Mouse (Mus musculus) urinary bladder, adult 18-20 months (tissue): Measurements from ENCODE around the gene Mmp23.
A peak's percentile ranks its signal among the peaks of the same experiment; 100 is the strongest.
"Not testable (repeated sequence)": the region's sequence is repeated elsewhere in the genome, so short reads cannot be mapped to it uniquely, and the experiment has no call there.

ENCODE experiments used
- DNase-seq, 2 experiments: peaks; one replicate each; pipeline ENCODE4 v3.0.0; 2022; ENCODE audit warnings: low spot score in 2 of 2, mixed read lengths in 2 of 2

Gene Mmp23

DNA sequence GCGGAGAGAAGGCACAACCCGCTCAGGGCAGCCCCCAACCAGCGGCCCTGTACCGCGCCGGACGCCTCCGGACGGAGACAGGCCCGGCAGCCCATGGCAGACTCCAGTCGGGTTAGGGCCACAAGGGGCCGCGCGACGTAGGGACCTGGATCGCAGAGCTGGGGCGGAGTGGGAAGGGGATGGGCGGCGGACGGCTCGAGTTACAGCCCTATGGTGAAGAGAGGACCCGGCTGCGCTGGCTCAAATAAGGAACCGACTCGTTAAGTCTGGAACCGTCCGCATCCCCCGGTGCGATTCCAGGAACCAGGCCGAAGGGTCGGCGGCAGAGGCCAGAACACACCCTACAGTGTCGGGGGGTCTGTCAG lies at the start of gene Mmp23:
TSS of gene Mmp23 (minus strand) at position 299 of the 365 bp plus-strand sequence.
- peak; percentile 29 to 49 for DNase-seq

DNA sequence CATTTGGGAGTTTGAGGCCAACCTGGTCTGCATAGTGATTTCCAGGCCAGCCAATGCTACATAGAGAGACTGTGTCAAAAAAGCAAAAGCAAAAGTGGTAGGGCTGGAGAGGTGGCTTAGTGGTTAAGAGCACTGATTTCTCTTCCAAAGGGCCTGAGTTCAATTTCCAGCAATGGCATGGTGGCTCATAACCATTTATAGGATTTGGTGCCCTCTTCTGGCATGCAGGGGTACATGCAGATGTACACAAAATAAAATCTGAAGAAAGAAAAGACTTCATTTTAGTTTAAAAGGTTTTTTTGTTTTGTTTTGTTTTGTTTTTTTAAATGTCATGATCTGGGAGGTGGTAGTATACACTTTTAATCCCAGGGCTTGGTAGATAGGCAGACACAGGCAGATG lies 47.2 kb upstream of the Mmp23 start:
- no peak for DNase-seq

DNA sequence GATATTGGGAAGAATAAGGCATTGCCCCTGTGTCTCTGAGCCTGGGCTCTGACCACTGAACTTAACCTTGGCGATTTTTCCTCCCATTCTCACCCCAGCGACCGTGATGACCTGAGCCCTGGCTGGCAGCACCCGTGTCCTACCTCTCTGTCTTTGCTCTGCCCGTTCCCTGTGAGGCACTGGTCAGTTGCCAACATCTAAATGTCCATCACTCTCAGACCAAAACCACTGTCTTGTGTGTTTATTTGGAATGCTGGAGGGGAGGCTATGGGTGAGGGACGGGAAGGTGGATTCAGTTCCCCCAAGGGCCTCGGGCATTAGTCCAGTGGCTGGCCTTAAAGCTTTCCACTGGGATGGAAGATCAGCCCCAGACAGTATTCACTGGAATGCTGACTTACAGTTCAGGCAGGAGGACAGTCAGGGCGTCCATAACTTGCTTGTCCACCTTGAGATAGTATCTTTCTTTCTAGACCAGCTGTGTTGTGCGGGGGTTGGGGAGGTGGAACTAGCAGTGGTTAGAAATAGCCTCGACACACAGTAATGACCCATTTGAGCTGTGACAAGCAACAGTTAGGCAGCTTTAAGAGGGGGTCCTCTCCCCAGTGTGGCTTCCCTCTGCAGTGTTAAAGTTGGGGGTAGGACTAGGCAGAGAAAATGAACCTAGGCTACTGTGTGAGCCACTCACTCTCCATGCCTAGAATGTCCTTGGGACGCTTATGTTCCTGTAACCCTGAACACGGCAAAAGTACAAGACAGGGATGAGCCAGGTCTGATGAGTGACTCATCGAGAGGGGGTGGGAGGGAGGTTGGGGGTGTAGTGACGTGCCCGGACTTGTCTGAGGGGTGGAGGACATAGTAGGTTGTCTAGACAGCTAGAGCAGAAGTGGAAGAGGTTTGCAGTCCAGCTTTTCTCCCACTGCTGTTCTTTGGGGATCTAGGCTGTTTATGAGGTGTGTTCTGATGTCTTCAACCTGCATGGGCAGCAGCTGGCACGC lies 43.4 kb upstream of the Mmp23 start:
- DNase-seq, result no peak

DNA sequence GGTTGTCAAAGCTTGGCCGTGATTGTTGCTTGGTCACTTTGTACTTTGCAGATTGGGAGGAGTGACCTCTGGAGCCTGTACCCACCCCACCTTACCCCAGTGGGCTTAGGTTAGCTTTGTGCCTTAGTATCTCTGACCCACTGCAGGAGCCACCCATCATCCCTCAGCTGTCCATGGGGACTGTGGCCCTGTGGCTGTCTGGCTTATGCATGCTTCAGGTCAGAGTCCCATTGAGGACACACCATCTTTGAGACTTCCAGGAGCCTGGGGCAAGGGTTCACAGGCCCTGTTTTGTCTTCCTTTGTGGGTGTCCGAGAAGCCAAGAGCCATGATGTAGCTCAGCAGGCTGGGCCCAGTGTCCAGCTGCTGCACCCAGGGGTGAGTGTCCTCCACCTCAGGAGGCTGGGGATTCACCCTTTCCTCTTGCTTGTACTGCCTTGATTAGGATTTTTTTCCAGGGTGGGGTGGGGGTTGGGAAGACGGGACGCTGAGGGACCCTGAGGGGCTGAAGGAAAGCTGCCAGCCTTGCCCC lies 42.4 kb upstream of the Mmp23 start:
- DNase-seq, result no peak

DNA sequence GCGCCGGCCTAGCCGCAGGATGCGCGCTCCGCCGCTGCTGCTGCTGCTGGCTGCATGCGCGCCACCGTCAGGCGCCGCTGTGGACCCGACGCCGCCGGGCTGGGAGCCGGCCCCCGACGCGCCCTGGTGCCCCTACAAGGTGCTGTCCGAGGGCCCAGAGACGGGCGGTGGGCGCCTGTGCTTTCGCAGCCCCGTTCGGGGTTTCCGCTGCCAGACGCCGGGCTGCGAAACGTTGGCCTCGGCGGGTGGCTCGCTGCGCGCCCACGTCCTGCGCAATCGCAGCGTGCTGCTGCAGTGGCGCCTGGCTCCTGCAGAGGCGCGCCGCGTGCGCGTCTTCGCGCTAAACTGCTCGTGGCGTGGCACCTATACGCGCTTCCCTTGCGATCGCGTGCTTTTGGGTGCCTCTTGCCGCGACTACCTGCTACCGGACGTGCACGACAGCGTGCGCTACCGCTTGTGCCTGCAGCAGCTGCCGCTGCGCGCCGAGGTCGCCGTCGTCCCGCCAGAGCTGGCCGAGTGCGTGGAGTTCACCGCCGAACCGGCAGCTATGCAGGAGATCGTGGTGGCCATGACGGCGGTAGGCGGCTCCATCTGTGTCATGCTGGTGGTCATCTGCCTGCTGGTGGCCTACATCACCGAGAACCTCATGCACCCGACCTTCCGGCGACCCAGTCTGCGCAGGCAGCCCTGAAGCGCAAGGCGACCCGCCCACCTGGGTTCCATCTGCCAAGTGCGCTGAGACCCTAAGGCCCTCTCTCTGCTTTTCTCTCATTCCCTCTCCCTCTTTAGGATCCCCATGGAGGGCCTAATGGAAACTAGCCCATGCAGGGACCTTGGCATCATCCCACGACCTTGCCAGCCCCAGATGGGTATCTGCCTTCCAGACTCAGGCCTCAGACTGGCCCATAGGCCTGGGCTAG lies 41.6 kb upstream of the Mmp23 start:
- DNase-seq, result peak; percentile 30 to 75

DNA sequence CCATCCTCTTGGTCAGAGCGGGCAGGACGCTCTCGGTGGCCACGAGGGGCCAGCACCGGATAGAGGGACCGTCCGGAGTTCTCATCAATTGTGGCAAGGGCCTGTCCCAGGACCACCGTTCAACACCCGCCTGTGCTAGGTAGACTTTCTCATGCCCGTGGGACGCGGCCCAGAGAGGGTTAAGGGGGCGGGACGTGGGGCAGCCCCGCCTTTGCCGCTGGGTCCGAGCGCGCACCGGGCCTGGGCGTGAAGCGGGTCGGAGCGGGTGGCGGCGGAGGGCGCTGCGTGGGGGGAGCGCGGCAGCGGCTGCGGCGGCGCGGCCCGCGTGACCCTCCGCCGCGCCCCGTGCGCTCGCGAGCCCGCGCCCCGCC lies 40.9 kb upstream of the Mmp23 start, which contains the start of gene Fndc10:
TSS of gene Fndc10 (plus strand) at position 232 of the 371 bp plus-strand sequence.
- DNase-seq, result peak; percentile 38 to 73

DNA sequence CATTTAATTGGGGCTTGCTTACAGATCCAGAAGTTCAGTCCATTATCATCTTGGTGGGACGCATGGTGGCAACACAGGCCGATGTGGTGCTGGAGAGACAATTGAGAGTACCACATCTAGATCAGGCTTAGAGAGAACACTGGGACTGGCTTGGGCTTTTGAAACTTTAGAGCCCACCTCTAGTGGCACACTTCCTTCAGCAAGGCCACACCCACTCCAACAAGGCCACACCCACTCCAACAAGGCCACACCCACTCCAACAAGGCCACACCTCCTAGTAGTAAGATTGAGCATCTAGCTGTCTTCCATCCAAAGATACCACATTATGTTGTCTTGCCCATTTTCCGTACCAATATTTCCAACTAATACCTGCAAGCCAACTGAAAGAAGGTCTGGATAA lies 39.2 kb upstream of the Mmp23 start:
- DNase-seq, result no peak

DNA sequence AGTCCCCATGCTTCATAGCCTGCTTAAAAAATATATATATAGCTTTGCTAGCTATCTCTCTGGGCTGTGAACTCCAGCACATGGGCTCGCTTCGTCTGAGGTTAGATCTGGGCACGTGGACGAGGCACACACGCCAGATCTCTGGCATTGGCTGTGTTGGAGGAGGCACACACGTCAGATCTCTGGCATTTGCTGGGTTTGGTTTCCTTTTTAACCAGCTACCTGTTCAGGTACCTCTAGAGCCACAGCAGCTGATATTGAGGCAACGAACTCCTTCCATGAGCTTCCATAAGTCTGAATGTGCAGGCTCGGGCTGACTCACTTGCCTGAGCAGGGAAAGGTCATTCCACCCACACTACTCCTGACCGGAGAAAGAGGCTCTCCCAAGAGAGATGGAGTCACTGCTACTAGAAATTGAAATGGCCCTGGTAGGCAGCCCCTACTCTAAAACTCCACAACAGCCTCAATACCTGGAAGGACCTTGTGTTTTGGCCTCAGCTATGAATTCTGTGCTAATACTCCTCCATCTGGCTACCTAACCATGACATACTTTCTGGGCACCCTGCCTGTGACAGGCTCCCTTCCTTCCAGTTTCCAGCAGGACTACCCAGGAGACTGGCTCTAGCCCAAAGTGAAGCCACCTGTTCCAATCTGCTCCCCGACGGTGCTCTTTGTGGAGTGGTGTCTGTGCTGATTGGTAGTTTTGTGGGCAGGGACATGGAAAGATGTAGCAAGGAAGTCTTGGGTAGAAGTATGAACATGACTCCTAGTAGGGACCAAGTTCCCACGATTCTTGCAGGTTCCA lies 37.6 kb upstream of the Mmp23 start:
- DNase-seq, result no peak

DNA sequence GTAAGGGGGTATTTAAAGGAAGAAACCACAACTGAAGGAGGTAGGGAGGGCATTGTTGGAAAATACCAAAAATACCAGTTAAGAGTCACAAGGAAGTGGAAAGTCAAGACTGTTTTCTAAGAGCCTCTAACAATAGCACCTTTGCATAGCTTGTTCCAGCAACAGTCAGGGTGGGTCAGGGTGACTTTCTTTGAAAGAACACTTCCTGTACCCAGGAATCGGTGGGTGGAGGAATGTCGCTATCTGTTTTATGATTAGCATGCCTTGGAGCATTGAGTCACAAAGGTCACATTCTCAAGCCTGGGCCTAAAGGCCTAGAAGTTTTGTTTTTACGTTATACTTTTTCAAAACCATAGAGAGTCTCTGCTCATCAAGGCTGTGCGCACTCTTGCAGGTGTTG lies 34.6 kb upstream of the Mmp23 start:
- not testable (repeated sequence) for DNase-seq

DNA sequence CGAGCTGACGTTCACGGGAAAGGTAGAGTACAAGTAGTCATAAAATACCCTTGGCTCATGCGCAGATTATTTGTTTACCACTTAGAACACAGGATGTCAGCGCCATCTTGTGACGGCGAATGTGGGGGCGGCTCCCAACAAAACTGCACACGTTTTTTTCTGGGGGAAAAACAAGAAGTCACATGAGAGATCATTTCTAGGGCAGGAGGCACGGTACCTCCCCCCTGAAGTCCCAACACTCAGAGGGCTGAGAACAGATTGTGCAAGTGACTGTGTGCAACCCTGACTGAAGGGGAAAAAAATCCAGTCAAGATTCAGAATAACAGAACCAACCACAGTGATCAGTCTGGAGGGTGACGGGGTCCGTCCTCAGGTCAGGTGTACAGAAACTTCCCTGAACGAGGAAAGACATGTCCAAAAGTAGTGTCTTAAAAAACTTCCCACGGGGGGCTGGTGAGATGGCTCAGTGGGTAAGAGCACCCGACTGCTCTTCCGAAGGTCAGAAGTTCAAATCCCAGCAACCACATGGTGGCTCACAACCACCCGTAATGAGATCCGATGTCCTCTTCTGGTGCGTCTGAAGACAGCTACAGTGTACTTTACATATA lies 30.6 kb upstream of the Mmp23 start:
- DNase-seq, result not testable (repeated sequence)

DNA sequence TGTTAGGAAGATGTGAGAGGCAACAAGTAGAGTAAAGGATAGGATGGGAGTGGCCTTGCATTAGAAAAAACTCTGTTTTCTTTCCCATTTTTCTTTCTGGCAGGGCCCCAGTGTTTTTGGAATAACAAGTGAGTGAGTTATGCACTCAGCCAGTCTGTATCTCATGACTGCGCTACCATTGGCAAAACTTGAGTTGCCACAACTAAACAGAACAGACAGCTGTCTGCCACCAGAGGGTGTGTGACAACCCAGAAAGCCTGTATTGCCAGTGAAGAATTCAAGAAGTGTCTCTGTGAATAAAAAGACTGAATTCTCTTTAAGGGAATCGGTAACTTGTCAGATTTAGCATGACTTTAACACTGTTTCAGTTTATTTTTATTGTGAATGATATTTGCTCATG lies 22.8 kb upstream of the Mmp23 start:
- DNase-seq, result no peak

DNA sequence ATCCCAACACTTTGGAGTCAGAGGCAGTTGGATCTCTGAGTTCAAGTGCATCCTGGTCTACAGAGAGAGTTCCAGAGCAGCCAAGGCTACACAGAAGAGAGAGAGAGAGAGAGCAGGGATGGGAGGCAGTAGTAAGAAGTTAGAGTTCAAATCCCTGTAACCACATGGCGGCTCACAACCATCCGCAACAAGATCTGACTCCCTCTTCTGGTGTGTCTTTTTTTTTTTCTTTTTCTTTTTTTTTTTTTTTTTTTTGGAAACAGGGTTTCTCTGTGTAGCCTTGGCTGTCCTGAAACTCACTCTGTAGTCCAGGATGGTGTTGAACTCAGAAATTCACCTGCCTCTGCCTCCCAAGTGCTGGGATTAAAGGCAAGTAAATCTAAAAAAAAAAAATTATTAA lies 18.9 kb upstream of the Mmp23 start:
- no peak for DNase-seq

DNA sequence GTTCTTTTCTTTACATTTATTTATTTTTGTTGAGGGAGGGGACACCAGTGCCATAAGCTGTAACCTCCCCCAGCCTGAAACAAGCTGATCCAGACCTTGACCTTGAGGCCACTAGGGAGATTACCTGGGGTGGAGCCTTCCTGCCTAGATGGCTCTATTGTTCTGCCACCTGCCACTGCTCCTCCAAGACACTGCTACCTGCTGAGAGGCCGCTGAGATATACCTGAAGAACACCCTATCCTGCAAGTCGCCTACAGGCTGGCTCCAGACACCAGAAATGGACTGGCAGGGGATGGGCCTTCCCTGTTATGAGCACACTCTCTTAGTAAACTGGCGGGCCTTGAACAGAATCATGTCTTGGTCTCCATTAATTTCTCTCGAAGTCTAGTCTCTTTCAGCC lies 17.1 kb upstream of the Mmp23 start:
- not testable (repeated sequence) for DNase-seq

DNA sequence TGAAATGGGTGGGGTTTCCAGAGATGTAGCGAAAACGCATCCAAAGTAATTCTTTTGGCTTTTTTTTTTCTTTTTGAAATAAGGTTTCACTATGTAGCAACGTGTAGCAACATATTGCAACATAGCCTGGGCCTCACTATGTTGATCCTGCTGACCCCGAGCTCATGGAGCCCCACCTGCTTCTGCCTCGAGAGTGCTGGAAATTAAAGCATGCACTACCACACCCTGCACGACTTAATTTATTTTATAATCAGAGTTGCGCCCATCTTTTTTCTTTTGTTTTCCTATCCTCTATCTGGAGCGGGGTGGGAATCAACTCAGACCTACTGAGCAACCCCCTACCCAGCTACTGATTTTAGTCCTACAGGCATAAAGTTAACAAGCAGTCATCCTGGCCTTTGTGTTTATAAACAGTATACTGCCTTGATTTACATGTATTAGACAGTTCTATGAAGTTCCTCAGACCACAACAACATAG lies 16.5 kb upstream of the Mmp23 start:
- DNase-seq, result no peak

DNA sequence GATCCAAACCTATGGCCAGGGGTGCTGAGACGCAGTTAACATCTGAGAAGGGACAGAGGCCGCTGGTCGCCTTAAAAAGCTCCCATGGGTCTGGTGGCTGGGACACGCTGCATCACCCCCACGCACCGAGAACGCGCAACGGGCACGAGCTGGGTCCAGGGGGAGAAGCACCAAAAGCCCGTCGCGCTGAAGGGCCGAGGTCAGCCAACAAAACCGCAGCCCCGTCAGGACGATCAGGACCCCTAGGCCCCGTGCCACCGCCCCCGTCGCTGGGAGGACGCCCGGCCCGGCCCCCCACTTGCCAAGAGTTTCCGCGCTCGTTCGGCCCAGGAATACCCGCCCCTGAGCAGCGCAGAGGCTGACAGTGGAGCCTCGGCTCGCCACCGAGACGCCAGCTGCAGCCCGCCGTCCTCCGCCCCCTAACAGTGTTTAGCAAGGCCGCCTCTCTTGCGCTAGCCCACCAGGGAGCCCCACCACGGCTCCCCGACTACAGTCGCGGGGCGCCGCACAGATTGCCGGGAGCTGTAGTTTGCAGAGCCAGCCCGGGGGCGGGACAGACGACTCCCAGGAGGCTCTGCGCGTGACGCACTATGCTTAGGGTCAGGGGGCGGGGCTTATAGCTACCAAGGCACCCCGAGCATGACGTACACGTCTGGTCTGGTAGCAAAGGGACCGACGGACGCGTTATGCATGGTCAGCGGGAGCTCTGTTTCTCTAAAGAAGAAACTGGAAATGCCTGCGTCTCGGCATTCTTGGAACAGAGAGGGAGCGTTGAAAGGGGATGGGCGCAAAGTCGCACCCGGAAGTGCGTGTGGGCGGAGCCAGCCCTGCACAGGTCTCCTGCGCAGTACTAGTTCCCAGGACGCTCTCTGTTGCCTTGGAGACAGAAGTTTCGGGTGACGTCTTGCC lies 15.8 kb upstream of the Mmp23 start, which contains the start of gene Mib2:
TSS of gene Mib2 (minus strand) at position 510 of the 909 bp plus-strand sequence.
- peak; percentile 94 to 95 for DNase-seq

DNA sequence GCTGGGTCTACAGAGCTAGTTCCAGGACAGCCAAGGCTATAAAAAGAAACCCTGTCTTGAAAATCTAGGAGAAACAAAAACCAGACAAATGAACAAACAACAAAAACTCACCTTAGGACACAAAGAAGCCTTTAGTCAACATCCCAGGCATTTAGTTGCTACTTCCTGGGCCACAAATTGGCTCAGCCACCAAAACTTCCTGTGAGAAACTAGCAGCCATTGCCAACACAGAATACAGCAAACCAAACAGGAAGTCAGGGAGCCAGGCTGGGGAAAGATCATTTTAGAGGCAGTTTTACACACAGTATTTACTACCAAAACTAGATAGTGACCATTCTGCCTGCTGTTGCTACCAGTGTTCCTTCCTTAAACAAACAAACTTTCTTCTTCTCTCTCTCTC lies 13.7 kb upstream of the Mmp23 start:
- no peak for DNase-seq

DNA sequence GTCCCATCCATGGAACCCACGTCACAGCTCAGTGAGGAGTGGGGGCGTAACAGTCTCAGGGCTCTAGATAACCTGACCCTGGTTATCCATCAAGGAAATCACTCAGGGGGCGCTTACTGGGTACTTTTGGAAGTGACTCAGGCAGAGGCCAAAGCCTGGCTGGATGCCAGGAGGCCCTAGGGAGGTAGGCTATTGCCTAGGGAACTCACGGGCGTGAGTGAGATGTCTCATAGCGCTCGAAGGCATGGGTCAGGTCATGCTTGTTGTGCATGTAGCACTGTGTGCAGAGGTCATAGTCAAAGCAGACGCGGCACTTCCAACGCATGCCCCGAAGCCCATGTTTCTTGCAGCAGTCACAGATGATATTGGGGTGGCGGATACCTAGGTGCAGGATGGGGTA lies 7.5 kb upstream of the Mmp23 start:
- DNase-seq, result no peak

DNA sequence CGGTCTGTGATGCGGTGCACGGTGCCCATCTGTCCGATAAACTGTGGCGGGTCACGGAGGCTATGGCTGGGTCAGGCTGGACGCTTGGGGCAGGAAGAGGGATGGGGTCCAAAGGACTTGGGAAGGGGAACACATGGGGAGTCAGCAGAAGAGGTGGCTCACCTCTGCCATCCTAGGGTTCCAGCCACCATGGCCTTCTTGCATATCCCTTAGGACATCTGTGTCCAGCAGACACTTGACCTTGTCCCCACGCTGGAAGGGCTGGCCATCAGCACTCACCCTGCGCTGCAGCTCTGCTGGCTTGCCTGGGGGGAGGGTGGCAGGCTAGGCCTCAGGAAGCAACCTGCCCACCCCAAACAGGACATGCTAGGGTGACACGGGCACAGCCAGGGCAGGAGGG lies 5.8 kb upstream of the Mmp23 start:
- no peak for DNase-seq

DNA sequence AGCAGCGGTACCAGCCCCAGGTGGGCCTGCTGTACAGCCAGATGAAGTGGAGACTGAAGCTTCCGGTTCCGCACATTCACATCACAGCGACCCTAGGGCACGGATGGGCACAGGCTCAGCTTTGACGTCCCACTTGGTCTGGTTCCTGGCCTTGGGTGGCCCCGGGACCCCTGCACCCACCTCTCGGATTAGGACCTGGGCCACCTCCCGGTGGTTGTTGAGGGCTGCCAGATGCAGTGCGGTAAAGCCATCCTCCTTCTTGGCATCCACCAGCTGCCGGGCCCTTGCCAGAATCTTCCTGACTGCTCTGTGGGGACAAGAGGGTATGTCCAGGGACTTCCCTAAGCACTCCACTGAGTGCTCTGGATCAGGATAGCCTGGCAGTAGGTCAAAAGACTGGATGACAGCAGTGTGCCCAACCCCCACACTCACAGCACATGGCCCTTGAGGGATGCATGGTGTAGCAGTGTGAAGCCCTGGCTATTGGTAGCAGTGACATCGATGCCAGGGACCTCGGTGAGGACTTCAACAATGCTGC lies 3.1 kb upstream of the Mmp23 start:
- DNase-seq, result no peak
